Mouse (Mus musculus) A20 (cell line): ENCODE results near the gene Vps26c.
"Not testable (repeated sequence)": the region's sequence is repeated elsewhere in the genome, so short reads cannot be mapped to it uniquely, and the experiment has no call there.

ENCODE experiments used
- DNase-seq: peaks from one replicate; pipeline ENCODE4 v3.0.0-alpha.2; 2011; ENCODE audit warnings: low read depth, low spot score

Vps26c gene

DNA sequence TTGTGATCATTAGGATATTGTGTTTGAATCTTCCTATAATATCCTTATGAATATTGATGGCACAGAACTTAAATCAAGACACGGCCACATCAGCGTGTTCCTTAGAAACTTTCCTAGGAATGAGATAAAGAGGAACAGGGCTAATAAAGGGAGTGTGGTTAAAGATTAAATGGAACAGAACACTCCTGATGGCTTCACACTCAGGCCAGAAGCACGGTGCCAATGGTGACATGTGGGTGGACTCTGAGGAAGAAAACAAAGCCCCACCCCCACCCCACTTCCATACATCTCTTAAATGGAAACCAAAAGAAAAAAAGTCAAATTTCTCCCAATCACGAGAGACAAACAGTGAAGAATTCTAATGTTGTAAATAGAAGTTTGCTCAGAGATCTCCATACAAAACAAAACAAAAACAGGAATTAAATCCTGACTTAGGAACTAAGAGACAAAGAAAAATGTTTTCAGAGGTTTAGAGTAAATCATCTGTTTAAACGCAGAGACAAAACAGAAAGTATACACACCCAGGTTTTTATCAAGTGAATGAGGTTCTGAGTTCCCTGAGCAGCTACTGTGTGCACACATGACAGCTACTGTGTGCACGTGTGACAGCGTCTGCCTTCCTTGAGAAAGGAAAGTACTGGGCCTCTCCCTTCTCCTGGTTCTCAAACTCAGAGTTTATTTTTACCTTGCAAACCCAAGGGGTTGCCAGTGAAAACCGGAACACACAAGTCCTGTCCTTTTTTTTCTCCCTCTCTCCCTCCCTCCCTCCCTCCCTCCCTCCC lies 19.3 kb upstream of the Vps26c start:
- no peak for DNase-seq

GRCm38 (mm10) chr16:94544540-94545105 lies 18.0 kb upstream of the Vps26c start:
- no peak for DNase-seq

DNA sequence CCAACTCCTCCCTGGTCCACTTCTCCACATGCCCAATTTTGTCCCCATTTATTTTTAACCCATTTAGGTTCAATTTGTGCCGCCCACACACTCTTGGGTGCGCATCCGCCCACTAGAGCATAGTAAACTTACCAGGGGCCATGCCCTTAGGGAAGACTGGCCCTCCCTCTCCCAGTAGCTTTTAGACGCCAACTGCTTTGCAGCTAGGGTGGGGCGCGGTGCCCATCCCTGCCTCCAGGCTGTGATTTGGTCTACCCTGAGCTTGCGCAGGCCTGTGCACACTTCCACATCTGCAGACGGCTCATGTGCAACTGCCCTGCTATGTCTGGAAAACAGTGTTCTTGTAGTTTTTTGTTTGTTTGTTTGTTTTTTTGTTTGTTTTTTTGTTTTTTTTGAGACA lies 16.3 kb upstream of the Vps26c start:
- peak; percentile 37 for DNase-seq

GRCm38 (mm10) chr16:94540140-94540539 lies 13.5 kb upstream of the Vps26c start:
- no peak for DNase-seq

GRCm38 (mm10) chr16:94537159-94537527 lies 10.5 kb upstream of the Vps26c start:
- DNase-seq, result no peak

GRCm38 (mm10) chr16:94536417-94537158 lies 10.0 kb upstream of the Vps26c start:
- DNase-seq, result peak; percentile 42

GRCm38 (mm10) chr16:94535716-94536115 lies 9.1 kb upstream of the Vps26c start:
- DNase-seq, result no peak

GRCm38 (mm10) chr16:94533679-94534078 lies 7.0 kb upstream of the Vps26c start:
- peak; percentile 28 for DNase-seq

DNA sequence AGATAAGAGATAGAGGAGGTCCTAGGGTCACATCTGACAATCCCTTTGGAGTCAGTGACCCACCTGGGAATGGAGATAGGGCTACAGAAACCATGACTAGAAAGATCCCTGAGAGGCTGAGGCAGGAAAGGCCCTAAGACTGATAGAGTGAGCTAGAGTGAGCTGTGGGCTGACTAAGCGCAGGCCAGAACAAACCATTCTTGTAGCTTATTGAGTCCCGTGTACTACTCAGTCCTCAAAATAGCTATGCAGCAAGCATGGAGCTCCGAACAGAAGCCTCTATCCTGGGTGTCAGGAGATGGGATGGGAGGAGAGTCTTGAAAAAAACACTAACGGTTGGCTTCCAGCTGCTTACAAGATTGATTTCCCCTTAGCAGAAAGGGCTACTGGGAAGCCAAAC lies 4.6 kb upstream of the Vps26c start:
- DNase-seq, result no peak

DNA sequence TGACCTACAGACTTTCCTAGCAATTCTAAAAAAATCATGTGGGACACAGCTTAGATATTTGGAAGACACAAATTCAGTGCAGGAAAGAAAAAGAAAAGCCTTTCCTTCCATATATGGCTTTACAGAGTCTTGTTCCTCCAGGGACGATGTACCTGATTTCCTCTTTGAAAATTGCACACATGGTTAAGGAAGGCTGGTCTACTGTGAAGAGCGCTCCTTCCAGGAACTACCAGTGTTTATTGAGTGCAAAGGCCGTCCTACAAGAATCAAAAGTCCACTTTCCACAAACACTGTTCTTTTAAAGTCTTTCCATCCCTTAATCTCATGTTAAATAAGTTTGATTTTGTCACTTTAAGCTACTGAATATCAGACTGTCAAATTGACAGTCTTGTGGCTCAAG lies 916 bp upstream of the Vps26c start:
- no peak for DNase-seq

- DNase-seq, result no peak
Observed at GRCm38 (mm10) chr16:94527152-94527534, 513 bp upstream of the Vps26c start.

DNA sequence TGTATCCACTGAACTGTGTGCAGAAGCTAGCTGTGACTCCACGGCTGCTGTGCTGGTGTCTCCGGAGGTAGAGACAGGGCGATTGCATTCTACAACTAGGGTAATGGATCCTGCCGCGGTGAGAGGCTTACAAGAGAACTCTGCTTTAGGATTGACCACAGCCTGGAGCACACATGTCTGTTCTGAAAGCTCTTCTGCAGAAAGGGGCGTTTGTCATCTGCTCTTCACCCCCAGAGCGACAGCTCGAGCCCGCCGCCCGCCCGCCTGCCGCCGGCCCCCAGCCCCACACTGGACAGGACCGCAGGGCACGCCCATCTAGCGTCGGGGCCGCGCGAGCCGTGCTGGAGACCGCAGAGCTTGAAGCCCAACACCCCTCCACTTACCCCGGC lies 681 bp downstream of the Vps26c start:
- DNase-seq, result no peak

DNA sequence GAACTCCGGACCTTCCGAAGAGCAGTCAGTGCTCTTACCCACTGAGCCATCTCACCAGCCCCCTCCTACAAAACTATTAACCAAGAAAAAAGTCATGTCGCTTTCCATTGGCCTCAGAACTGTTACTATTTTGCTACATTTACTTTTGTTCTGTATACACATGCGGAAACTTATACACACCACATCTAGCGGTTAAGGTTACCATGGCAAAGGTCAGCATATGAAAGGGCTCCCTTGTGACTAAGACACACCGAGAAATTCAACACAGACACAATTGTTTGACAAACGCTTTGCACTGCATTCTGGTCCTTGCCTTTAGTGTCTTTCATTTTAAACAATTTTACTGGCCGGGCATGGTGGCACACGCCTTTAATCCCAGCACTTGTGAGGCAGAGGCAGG lies 1.9 kb downstream of the Vps26c start:
- DNase-seq, result no peak

- DNase-seq, result no peak
Observed at GRCm38 (mm10) chr16:94523594-94524377, 2.8 kb downstream of the Vps26c start.

- DNase-seq, result no peak
Observed at GRCm38 (mm10) chr16:94519028-94519427, 7.6 kb downstream of the Vps26c start.

GRCm38 (mm10) chr16:94517606-94518005 lies 9.0 kb downstream of the Vps26c start:
- no peak for DNase-seq

- no peak for DNase-seq
Observed at GRCm38 (mm10) chr16:94509983-94510382, 16.6 kb downstream of the Vps26c start.

- no peak for DNase-seq
Observed at GRCm38 (mm10) chr16:94508769-94509168, 17.9 kb downstream of the Vps26c start.

DNA sequence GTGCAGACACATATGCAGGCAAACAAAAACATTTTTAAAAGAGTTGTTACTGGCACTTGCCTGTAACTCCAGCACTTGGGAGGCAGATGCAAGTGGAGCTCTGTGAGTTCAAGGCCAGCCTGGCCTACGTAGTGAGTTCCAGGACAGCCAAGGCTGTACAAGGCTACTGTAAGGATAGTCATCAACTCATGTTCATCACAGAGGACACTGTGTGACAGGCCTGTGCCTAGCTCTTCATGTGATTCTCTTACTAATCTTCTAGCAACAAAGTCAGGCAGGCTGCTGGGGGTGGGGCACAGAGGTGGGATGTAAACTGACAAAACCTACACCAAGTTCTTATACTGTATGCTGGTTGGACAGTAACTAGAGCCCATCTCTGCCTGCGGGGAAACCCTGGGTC lies 19.6 kb downstream of the Vps26c start:
- no peak for DNase-seq

- no peak for DNase-seq
Observed at GRCm38 (mm10) chr16:94504192-94504591, 22.4 kb downstream of the Vps26c start.

DNA sequence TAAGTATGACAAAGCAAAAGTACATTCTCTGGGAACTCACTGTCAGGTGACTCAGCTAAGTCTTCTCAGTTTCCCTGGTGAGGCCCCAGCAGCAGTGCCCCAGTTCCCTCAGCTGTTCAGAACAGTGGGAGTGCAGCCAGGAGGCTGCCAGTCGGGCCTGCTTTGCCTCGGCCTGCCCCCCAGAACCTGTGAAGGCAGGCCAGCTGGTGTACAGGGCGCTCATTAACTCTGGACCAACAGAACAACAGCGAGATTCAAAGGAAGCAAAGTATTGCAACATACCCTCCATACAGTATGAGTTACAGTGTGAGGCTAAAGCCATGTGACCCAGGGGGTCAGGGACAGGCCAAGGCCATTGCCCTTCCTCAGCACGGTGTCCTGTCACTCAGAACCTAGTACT lies 28.7 kb downstream of the Vps26c start:
- no peak for DNase-seq

DNA sequence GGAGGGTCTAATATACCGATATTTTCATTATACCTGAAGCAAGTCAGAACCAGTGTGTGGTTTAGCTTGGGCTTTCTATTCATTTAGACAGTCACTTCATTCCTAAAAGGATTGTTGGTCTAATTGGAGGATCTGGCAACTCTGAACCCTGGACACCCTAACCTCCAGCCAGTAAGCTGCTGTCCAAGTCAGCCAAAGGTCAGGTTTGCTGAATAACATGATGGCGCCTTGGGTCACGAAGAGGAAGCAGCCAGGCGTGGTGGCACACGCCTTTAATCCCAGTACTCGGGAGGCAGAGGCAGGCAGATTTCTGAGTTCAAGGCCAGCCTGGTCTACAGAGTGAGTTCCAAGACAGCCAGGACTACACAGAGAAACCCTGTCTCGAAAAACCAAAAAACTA lies 29.5 kb downstream of the Vps26c start:
- DNase-seq, result not testable (repeated sequence)
